Mouse (Mus musculus): Measurements from ENCODE around the gene Hapln4. TPM values are rescaled to one million over a fixed set of nuclear protein-coding genes. Genes with fewer than 3 reads are reported as not detected.

The Hapln4 gene
- polyA plus RNA-seq, 1 experiment from 2014 or later = not detected

GRCm38 (mm10) chr8:70120667-70121066 lies 37.4 kb downstream of the Hapln4 start, which contains the start of gene Ncan:
Gene Ncan (minus strand): TSS chr8:70120873.
- no peak within 1 kb of the TSS for H3K4me2 ChIP-seq (replicated peaks; ENCODE audit: low read depth)
- ATAC-seq = no peak
- H3K36me3 ChIP-seq (ENCODE audit: control insufficient read depth, insufficient read depth) = no peaks in the 10 kb centered on the region
- peaks cover 26% of the 10 kb centered on the region for H3K27me3 ChIP-seq (replicated peaks; ENCODE audit: control insufficient read depth, insufficient read depth, low read length)
- no peak within 1 kb of the TSS for H3K9ac ChIP-seq (ENCODE audit: low read depth, low read length)
- no peak within 1 kb of the TSS for H3K4me3 ChIP-seq (ENCODE audit: low read depth, low read length)
- H3K27ac ChIP-seq (ENCODE audit: low read depth, low read length) = no peak within 1 kb of the TSS
- no peaks in the 10 kb centered on the region for H3K4me1 ChIP-seq (replicated peaks; ENCODE audit: control insufficient read depth, insufficient read depth, low read length)
- WGBS = 1% methylated on average over 19 of the region's 19 CpGs
- no peaks in the 10 kb centered on the region for H3K9me3 ChIP-seq (ENCODE audit: control insufficient read depth)
- no peak for TF ChIP-seq CTCF (IDR thresholded peaks at IDR 0.05; ENCODE audit: low read depth)

DNA sequence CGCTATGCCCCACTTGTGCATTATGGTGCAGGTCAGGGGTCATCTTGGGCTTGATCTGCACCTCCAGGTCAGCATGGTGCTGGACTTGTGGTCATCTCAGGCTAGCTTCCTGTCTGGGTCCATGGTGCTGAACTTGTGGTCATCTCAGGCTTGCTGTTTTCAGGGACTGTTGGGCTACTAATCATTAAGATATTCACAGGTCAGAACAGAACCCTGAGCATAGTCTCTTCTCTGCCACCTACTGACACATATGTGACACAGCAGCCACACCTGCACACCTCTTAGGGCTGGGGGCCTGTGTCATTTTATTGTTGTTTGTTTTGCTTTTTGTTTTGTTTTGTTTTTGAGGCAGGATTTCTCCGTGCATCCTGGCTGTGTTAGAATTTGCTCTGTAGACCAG lies 39.6 kb downstream of the Hapln4 start:
- Histone ChIP-seq H3K4me2 (replicated peaks; ENCODE audit: low read depth) (no peak overlapping the region), H3K27me3 (replicated peaks; ENCODE audit: control insufficient read depth, insufficient read depth, low read length) (peaks cover 23% of the 10 kb centered on the region), H3K4me3 (ENCODE audit: low read depth, low read length) (no peak overlapping the region), H3K9me3 (ENCODE audit: control insufficient read depth) (no peaks in the 10 kb centered on the region), H3K4me1 (replicated peaks; ENCODE audit: control insufficient read depth, insufficient read depth, low read length) (no peaks in the 10 kb centered on the region), H3K9ac (ENCODE audit: low read depth, low read length) (no peak overlapping the region), H3K27ac (ENCODE audit: low read depth, low read length) (no peak overlapping the region), H3K36me3 (ENCODE audit: control insufficient read depth, insufficient read depth) (no peaks in the 10 kb centered on the region)
- 53% methylated on average over 2 of the region's 2 CpGs for WGBS
- ATAC-seq = no peak
- peak; percentile 72 for TF ChIP-seq CTCF (IDR thresholded peaks at IDR 0.05; ENCODE audit: low read depth)

GRCm38 (mm10) chr8:70124992-70125391 lies 41.7 kb downstream of the Hapln4 start:
- Histone ChIP-seq H3K4me3 (ENCODE audit: low read depth, low read length) (no peak overlapping the region), H3K36me3 (ENCODE audit: control insufficient read depth, insufficient read depth) (no peaks in the 10 kb centered on the region), H3K4me2 (replicated peaks; ENCODE audit: low read depth) (no peak overlapping the region), H3K27me3 (replicated peaks; ENCODE audit: control insufficient read depth, insufficient read depth, low read length) (peaks cover 8% of the 10 kb centered on the region), H3K4me1 (replicated peaks; ENCODE audit: control insufficient read depth, insufficient read depth, low read length) (0 out of 2 replicates have a peak, but pooled peaks cover 4% of the 10 kb centered on the region), H3K27ac (ENCODE audit: low read depth, low read length) (no peak overlapping the region), H3K9me3 (ENCODE audit: control insufficient read depth) (no peaks in the 10 kb centered on the region), H3K9ac (ENCODE audit: low read depth, low read length) (no peak overlapping the region)
- no peak for TF ChIP-seq CTCF (IDR thresholded peaks at IDR 0.05; ENCODE audit: low read depth)
- no peak for ATAC-seq
- WGBS = 61% methylated on average over 8 of the region's 8 CpGs

DNA sequence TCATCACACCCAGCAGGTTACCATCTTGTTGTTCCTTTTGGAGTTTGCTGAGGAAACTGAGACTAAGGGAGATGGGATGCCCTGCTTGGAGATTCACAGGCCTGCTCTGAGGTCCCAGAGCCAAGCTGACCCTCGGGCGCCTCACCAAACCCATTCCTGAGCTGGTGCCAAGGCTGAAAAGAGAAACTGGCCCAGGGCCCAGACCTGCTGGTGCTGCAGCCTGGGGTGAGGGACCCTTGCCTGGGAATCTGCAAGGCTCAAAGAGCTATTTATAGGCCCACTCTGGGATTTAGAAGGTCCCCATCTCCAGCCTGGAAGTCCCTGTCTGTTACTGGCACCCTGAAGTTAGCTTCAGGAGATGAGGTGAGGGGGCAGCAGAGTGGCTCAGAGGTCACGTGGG lies 45.2 kb downstream of the Hapln4 start:
- 74% methylated on average over 3 of the region's 3 CpGs for WGBS
- Histone ChIP-seq H3K27ac (ENCODE audit: low read depth, low read length) (no peak overlapping the region), H3K4me2 (replicated peaks; ENCODE audit: low read depth) (no peak overlapping the region), H3K4me3 (ENCODE audit: low read depth, low read length) (no peak overlapping the region), H3K27me3 (replicated peaks; ENCODE audit: control insufficient read depth, insufficient read depth, low read length) (no peaks in the 10 kb centered on the region), H3K9me3 (ENCODE audit: control insufficient read depth) (no peaks in the 10 kb centered on the region), H3K9ac (ENCODE audit: low read depth, low read length) (no peak overlapping the region), H3K36me3 (ENCODE audit: control insufficient read depth, insufficient read depth) (peaks cover 3% of the 10 kb centered on the region; the same call in 1 of the 2 replicates), H3K4me1 (replicated peaks; ENCODE audit: control insufficient read depth, insufficient read depth, low read length) (0 out of 2 replicates have a peak, but pooled peaks cover 4% of the 10 kb centered on the region)
- no peak for TF ChIP-seq CTCF (IDR thresholded peaks at IDR 0.05; ENCODE audit: low read depth)
- no peak for ATAC-seq

GRCm38 (mm10) chr8:70129309-70129952 lies 46.2 kb downstream of the Hapln4 start:
- H3K4me2 ChIP-seq (replicated peaks; ENCODE audit: low read depth) = no peak overlapping the region
- peaks cover 13% of the 10 kb centered on the region; the same call in 1 of the 2 replicates for H3K36me3 ChIP-seq (ENCODE audit: control insufficient read depth, insufficient read depth)
- WGBS = 58% methylated on average over 9 of the region's 9 CpGs
- 0 out of 2 replicates have a peak, but pooled peaks have one; percentile 26 for ATAC-seq
- no peak overlapping the region for H3K4me3 ChIP-seq (ENCODE audit: low read depth, low read length)
- no peak overlapping the region for H3K9ac ChIP-seq (ENCODE audit: low read depth, low read length)
- H3K27ac ChIP-seq (ENCODE audit: low read depth, low read length) = peak overlapping the region; percentile 66
- no peaks in the 10 kb centered on the region for H3K27me3 ChIP-seq (replicated peaks; ENCODE audit: control insufficient read depth, insufficient read depth, low read length)
- no peak for TF ChIP-seq CTCF (IDR thresholded peaks at IDR 0.05; ENCODE audit: low read depth)
- H3K4me1 ChIP-seq (replicated peaks; ENCODE audit: control insufficient read depth, insufficient read depth, low read length) = 0 out of 2 replicates have a peak, but pooled peaks cover 4% of the 10 kb centered on the region
- H3K9me3 ChIP-seq (ENCODE audit: control insufficient read depth) = no peaks in the 10 kb centered on the region

DNA sequence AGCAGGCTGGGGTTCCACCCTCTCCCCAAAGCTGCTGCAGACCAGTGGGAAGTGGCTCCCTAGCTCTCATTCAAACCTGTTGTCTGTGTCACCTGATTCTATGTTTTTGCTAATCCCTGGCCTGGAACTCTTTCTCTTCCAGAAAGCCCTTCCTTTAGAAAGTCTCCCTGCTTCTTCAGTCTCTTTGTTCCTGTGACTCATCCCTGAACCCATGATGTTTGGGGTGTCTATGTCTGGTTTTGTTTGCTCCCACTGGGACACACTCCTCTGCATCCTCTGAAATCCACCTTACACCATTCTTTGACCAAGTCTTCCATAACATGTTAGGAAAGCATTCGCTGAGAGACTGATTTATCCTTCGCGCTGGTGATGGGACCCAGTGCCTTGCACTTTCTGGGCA lies 46.8 kb downstream of the Hapln4 start:
- Histone ChIP-seq H3K9me3 (ENCODE audit: control insufficient read depth) (no peaks in the 10 kb centered on the region), H3K4me3 (ENCODE audit: low read depth, low read length) (no peak overlapping the region), H3K4me2 (replicated peaks; ENCODE audit: low read depth) (no peak overlapping the region), H3K4me1 (replicated peaks; ENCODE audit: control insufficient read depth, insufficient read depth, low read length) (0 out of 2 replicates have a peak, but pooled peaks cover 4% of the 10 kb centered on the region), H3K9ac (ENCODE audit: low read depth, low read length) (no peak overlapping the region), H3K27ac (ENCODE audit: low read depth, low read length) (peak overlapping the region; percentile 66), H3K27me3 (replicated peaks; ENCODE audit: control insufficient read depth, insufficient read depth, low read length) (no peaks in the 10 kb centered on the region), H3K36me3 (ENCODE audit: control insufficient read depth, insufficient read depth) (peaks cover 19% of the 10 kb centered on the region; the same call in 1 of the 2 replicates)
- no peak for ATAC-seq
- TF ChIP-seq CTCF (IDR thresholded peaks at IDR 0.05; ENCODE audit: low read depth) = no peak
- 92% methylated on average over 3 of the region's 3 CpGs for WGBS
